Mouse (Mus musculus): ENCODE results near the gene 4933425L06Rik. TPM values are rescaled to one million over a fixed set of nuclear protein-coding genes. Genes with fewer than 3 reads are reported as not detected.

4933425L06Rik gene
- polyA plus RNA-seq, 1 experiment from 2014 or later: not detected

DNA sequence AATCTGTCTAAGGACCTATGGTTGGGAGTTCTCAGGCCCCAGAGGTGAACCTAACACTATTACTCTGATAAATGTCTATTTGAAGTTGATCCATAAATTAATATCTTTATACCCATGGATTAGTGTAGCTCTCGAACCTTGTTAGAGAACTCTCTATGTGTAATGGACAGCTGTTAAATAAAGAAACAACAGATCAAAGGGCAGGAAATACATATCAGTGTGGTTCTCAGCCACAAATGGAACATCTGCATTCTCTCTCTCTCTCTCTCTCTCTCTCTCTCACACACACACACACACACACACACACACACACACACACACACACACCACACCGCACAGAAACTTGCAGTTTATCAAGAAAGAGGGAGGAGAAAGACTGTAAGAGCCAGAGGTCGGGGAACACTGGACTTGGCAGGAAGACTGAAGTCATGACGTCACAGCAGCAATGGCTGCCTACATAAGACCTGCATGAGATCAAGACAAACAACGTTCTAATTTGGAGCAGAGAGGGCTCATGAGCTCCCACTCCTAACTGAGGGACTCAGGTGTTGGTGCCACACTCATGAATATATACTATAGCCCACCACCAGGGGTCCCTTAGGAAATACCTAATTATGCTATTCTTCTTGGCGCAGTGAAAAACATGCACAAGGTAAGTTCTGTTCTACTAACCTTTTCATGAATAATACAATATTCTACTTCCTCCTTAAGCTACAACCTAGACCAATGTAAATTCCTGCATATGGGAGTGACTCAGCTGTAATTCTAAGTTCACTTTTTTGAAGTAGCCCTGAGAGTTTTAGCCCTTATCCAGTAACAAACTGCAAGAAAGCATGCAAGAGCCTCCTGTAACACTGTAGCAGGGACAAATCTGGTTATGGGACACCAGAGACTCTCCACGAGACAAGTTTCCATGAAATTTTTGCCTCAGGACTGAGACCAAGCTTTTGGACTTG lies 14.8 kb upstream of the 4933425L06Rik start:
- no peaks in the 10 kb centered on the region for H3K27me3 ChIP-seq
- no peak overlapping the region for H3K4me3 ChIP-seq (replicated peaks)
- H3K9me3 ChIP-seq: no peaks in the 10 kb centered on the region
- 76% methylated on average over 6 of the region's 7 CpGs for WGBS
- H3K36me3 ChIP-seq: no peaks in the 10 kb centered on the region
- no peak overlapping the region for H3K27ac ChIP-seq
- H3K4me1 ChIP-seq (replicated peaks): no peaks in the 10 kb centered on the region
- ATAC-seq: no peak
- no peak overlapping the region for H3K9ac ChIP-seq (replicated peaks)
- no peak overlapping the region for H3K4me2 ChIP-seq (replicated peaks)

DNA sequence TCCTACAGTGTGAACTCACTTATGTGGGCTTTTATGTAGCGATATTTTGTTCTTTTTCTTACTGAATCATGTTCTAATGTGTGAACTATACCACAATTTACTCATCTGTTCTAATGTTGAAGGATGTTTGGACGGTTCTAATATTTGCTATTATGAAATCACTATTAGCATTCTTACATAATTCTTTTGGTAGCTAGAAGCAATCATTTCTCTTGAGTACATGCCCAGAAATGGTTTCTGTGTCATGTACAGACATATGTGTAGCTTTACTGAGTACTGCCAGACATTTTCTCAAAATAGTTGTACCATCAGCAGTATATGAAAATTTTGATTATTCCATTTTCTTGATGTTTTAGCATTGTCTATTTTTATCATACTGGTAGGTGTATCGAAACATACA lies 7.4 kb downstream of the 4933425L06Rik start:
- ATAC-seq: no peak
- no peaks in the 10 kb centered on the region for H3K27me3 ChIP-seq
- no peaks in the 10 kb centered on the region for H3K4me1 ChIP-seq (replicated peaks)
- no peak overlapping the region for H3K4me2 ChIP-seq (replicated peaks)
- no peaks in the 10 kb centered on the region for H3K36me3 ChIP-seq
- WGBS: 96% methylated on average over 3 of the region's 3 CpGs
- no peaks in the 10 kb centered on the region for H3K9me3 ChIP-seq
- H3K27ac ChIP-seq: no peak overlapping the region
- H3K4me3 ChIP-seq (replicated peaks): no peak overlapping the region
- H3K9ac ChIP-seq (replicated peaks): no peak overlapping the region

DNA sequence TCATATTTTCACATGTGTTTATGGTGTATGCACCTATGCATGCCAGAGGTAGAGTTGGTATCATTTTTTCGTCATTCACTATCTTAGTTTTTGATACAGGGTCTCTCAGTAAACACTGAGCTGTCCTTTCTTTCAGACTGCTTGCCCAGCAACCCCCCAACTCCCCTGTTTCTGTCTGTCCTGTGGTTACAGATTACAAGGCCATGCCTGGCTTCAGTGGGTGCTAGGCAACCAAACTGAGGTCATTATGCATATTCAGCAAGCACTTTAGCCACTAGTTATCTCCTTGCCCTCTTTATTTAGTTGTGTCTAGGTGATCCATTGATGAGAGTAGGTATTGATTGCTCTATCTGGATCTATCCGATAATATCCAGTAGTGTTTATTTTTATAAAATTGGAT lies 14.4 kb downstream of the 4933425L06Rik start:
- no peak overlapping the region for H3K27ac ChIP-seq
- 79% methylated on average over 2 of the region's 2 CpGs for WGBS
- no peak for ATAC-seq
- no peaks in the 10 kb centered on the region for H3K4me1 ChIP-seq (replicated peaks)
- H3K9me3 ChIP-seq: no peaks in the 10 kb centered on the region
- H3K4me2 ChIP-seq (replicated peaks): no peak overlapping the region
- H3K36me3 ChIP-seq: no peaks in the 10 kb centered on the region
- H3K4me3 ChIP-seq (replicated peaks): no peak overlapping the region
- no peak overlapping the region for H3K9ac ChIP-seq (replicated peaks)
- no peaks in the 10 kb centered on the region for H3K27me3 ChIP-seq

DNA sequence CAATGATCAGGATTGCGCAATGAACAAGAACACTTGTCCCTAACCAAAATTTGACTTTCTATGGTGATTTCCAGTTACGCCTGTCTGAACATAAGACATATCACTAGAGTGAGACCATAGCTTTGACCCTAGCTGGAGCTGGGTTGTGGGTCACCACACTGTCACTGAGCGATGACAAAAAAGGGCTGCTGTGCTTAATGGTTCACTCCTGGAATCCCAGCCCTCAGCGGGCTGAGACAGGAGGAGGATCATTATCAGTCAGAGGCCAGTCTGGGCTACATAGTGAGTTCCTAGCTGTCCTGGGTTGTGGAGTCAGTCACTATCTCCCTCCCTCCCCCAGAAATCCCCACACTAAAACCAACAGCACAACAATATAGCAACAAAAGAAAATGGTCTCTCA lies 18.8 kb downstream of the 4933425L06Rik start:
- Histone ChIP-seq H3K27ac (no peak overlapping the region), H3K27me3 (no peaks in the 10 kb centered on the region), H3K36me3 (no peaks in the 10 kb centered on the region), H3K4me3 (replicated peaks) (no peak overlapping the region), H3K4me1 (replicated peaks) (no peaks in the 10 kb centered on the region), H3K4me2 (replicated peaks) (no peak overlapping the region), H3K9ac (replicated peaks) (no peak overlapping the region), H3K9me3 (no peaks in the 10 kb centered on the region)
- no peak for ATAC-seq
- WGBS: 72% methylated on average over 4 of the region's 4 CpGs

DNA sequence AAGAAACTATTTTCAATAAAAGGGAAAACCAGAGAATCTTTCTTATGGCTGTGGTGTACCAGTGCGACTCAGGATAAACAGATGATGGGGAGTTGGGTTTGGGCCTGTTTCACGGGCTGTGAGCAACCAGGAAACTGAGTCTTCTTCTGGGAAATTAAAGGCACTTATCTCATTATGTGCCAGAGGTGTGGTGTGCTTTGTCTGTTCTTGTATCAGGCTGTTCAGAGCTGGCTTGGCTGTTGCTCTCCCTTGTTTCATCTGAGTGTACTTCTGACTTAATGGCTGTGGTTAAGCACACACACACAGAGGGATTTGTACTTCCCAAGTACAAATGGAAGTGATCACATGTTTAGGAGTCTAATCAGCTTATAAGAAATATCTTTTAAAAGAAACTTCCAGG lies 22.5 kb downstream of the 4933425L06Rik start:
- Histone ChIP-seq H3K4me1 (replicated peaks) (no peaks in the 10 kb centered on the region), H3K27ac (no peak overlapping the region), H3K27me3 (no peaks in the 10 kb centered on the region), H3K4me2 (replicated peaks) (no peak overlapping the region), H3K4me3 (replicated peaks) (no peak overlapping the region), H3K9ac (replicated peaks) (no peak overlapping the region), H3K36me3 (no peaks in the 10 kb centered on the region), H3K9me3 (no peaks in the 10 kb centered on the region)
- ATAC-seq: no peak
- WGBS: 87% methylated on average over 2 of the region's 2 CpGs

DNA sequence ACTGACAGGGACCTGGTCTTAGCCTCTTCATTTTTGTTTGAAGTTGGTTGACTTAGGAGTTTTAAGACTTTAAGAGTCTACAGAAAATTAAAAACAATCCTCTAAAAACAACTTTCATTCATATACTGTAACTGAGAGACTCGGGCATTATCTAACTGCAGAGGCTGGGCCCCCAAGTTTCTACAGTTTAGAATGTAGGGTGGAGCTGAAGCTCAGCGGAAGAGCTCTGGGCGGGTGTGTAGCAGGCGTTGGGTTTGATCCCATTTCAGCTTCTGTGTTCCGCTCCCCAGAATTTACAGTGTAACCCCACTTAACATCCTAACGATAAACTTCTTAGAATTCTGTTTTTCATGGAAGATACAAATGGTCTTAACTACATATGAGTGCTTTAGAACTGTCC lies 29.7 kb downstream of the 4933425L06Rik start:
- Histone ChIP-seq H3K4me3 (replicated peaks) (no peak overlapping the region), H3K9ac (replicated peaks) (no peak overlapping the region), H3K4me1 (replicated peaks) (no peaks in the 10 kb centered on the region), H3K27me3 (no peaks in the 10 kb centered on the region), H3K27ac (no peak overlapping the region), H3K36me3 (no peaks in the 10 kb centered on the region), H3K9me3 (no peaks in the 10 kb centered on the region), H3K4me2 (replicated peaks) (no peak overlapping the region)
- no peak for ATAC-seq
- 93% methylated on average over 6 of the region's 6 CpGs for WGBS

DNA sequence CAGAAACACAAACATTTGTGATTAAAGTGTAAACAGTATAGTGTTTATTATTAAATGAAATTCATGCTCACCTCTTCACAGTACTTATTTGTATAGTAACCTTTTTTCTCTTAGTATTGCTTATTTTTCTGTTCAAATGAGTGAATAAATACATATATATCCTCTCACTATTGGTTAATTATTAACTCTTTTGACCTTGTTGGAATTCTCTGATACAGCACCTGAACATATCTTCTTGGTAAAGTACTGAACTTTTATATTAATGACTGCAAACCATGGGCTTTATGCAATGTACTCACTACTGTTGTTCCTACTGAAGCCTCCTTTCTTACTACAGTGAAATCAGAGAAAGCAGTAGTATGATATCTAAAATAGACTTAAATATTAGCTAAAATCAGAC lies 39.7 kb downstream of the 4933425L06Rik start:
- no peak overlapping the region for H3K4me3 ChIP-seq (replicated peaks)
- H3K4me2 ChIP-seq (replicated peaks): no peak overlapping the region
- H3K27me3 ChIP-seq: no peaks in the 10 kb centered on the region
- no peaks in the 10 kb centered on the region for H3K4me1 ChIP-seq (replicated peaks)
- no peaks in the 10 kb centered on the region for H3K9me3 ChIP-seq
- no peak overlapping the region for H3K9ac ChIP-seq (replicated peaks)
- H3K27ac ChIP-seq: no peak overlapping the region
- no peak for ATAC-seq
- H3K36me3 ChIP-seq: no peaks in the 10 kb centered on the region

DNA sequence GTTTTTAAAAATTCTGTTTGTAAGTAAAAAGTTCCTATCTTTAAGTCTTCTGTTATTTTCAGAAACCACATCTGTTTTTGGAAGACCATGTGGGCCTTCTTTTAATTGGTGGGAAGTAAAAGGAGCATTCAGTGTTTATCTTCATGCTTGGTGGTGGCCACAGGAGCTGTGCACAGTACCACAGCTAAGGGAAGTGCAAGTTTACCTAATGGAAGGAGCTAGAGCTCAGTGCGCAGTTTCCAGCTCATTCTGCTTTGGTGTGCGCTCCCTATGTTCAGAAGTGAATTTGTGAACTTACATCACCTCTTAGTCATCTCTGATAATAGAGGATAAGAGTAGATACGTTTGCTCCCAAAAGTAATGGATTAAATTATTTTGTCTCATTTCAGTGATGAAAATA lies 40.2 kb downstream of the 4933425L06Rik start:
- WGBS: 87% methylated on average over 3 of the region's 3 CpGs
- Histone ChIP-seq H3K27me3 (no peaks in the 10 kb centered on the region), H3K27ac (no peak overlapping the region), H3K4me3 (replicated peaks) (no peak overlapping the region), H3K9me3 (no peaks in the 10 kb centered on the region), H3K9ac (replicated peaks) (no peak overlapping the region), H3K36me3 (no peaks in the 10 kb centered on the region), H3K4me1 (replicated peaks) (no peaks in the 10 kb centered on the region), H3K4me2 (replicated peaks) (no peak overlapping the region)
- no peak for ATAC-seq

DNA sequence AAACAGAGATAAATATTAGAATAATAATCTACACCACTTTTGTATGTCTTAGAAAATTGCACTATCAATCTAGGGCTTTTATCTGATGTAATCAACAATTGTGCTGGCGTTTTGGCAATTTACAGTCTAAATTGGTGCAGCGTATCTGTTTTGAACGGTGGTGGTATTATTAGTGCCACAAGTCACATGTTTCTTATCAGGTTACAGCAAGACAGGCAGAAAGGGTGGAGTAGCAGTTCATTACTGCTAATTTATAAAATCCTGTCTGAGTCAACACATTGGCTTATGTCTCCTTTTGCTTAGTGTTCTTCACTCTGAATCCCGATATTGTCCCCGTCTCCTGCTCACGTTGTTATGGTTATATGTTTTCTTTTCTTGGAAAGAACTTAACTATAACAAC lies 48.2 kb downstream of the 4933425L06Rik start:
- H3K4me2 ChIP-seq (replicated peaks): no peak overlapping the region
- no peaks in the 10 kb centered on the region for H3K27me3 ChIP-seq
- no peaks in the 10 kb centered on the region for H3K36me3 ChIP-seq
- H3K9ac ChIP-seq (replicated peaks): no peak overlapping the region
- H3K4me3 ChIP-seq (replicated peaks): no peak overlapping the region
- 84% methylated on average over 6 of the region's 6 CpGs for WGBS
- no peak for ATAC-seq
- H3K27ac ChIP-seq: no peak overlapping the region
- no peaks in the 10 kb centered on the region for H3K4me1 ChIP-seq (replicated peaks)
- H3K9me3 ChIP-seq: no peaks in the 10 kb centered on the region

DNA sequence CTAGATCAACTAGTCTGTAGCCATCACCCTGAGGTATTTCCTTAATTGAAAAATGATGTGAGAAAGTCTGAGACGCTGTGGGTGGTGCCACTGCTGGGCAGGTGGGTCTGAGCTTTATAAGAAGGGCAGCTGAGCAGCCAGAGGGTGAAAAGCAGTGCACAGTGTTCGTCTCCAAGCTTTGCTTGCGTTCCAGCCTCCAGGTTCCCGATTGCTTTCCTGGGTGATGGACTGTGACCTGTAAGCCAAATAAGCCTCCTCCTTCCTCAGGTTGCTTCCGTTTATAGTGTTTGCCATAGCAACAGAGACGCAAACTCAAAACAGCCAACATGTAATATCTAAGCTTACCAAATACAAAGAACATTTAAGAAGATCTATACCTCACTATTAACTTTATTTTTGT lies 50.4 kb downstream of the 4933425L06Rik start:
- WGBS: 75% methylated on average over 6 of the region's 6 CpGs
- Histone ChIP-seq H3K27ac (no peak overlapping the region), H3K27me3 (no peaks in the 10 kb centered on the region)

DNA sequence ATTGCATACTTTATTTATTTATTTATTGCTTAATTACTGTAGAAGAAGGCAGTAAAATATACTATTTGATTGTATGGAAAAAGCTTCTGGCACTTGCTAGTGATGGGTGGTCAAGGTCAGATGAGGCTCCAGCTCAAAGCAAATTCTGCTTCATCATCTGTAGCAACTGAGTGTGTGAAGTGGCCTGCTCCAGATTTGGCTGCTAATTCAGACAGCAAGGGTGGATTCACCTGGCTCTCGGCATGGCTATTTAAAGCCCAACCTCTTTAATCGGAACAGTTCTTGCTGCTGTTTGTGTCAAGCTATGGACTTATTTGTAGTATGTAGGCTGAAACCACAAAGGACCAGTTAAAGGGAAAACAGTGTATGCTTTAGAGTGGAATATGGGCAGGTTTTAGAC lies 50.9 kb downstream of the 4933425L06Rik start:
- 83% methylated on average over 2 of the region's 2 CpGs for WGBS
- no peaks in the 10 kb centered on the region for H3K4me1 ChIP-seq (replicated peaks)

More for the DNA sequence above, 50.4 kb downstream of the 4933425L06Rik start:
- Histone ChIP-seq H3K4me3 (replicated peaks) (no peak overlapping the region), H3K9ac (replicated peaks) (no peak overlapping the region), H3K4me2 (replicated peaks) (no peak overlapping the region), H3K36me3 (no peaks in the 10 kb centered on the region), H3K4me1 (replicated peaks) (no peaks in the 10 kb centered on the region), H3K9me3 (no peaks in the 10 kb centered on the region)
- no peak for ATAC-seq

DNA sequence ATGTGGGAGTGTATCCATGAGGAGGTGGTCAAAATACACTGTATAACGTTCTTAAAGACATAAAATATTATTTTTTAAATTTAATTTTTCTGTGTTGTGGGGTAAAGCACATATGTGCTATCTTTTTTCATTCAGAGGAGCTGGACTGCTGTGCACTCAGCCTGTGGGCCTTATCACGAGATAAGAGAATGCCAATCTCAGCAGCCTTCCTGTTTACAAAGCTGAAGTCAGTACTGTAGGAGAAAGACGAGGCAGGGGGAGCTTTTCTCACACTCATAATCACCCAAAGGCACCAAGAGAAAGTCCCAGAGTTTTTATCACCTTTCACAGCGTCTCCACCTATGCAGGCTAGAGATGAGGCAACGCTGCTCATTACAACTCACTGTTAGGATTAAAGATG lies 52.5 kb downstream of the 4933425L06Rik start:
- WGBS: 76% methylated on average over 5 of the region's 5 CpGs
- H3K36me3 ChIP-seq: no peaks in the 10 kb centered on the region
- H3K27ac ChIP-seq: no peak overlapping the region
- ATAC-seq: no peak
- no peak overlapping the region for H3K4me3 ChIP-seq (replicated peaks)
- no peak overlapping the region for H3K4me2 ChIP-seq (replicated peaks)
- no peaks in the 10 kb centered on the region for H3K9me3 ChIP-seq
- no peaks in the 10 kb centered on the region for H3K4me1 ChIP-seq (replicated peaks)
- H3K9ac ChIP-seq (replicated peaks): no peak overlapping the region
- no peaks in the 10 kb centered on the region for H3K27me3 ChIP-seq

More for the DNA sequence above, 50.9 kb downstream of the 4933425L06Rik start:
- Histone ChIP-seq H3K4me3 (replicated peaks) (no peak overlapping the region), H3K4me2 (replicated peaks) (no peak overlapping the region), H3K9ac (replicated peaks) (no peak overlapping the region), H3K27ac (no peak overlapping the region), H3K27me3 (no peaks in the 10 kb centered on the region), H3K9me3 (no peaks in the 10 kb centered on the region), H3K36me3 (no peaks in the 10 kb centered on the region)
- no peak for ATAC-seq

DNA sequence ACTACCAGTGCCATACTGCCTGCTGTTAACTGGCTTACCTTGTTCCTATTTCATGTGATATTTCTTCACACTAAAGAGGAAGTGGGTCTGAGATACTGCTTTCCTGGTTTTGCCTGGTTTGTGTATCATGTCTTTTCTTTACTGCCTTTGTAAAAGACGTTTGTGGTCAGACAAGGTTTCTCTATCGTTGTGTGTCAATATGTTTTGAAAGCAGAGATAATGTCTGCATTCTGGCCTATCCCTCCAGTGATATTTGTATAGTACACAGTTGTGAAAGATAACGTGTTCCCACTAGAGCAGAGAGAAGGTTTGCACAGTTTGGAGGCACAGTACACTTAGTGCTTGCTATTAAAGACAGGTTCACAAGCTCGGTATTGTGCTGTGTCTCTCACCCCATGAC lies 58.0 kb downstream of the 4933425L06Rik start:
- Histone ChIP-seq H3K9ac (replicated peaks) (no peak overlapping the region), H3K4me1 (replicated peaks) (no peaks in the 10 kb centered on the region), H3K27me3 (no peaks in the 10 kb centered on the region), H3K4me3 (replicated peaks) (no peak overlapping the region), H3K9me3 (no peaks in the 10 kb centered on the region), H3K4me2 (replicated peaks) (no peak overlapping the region), H3K27ac (no peak overlapping the region), H3K36me3 (no peaks in the 10 kb centered on the region)
- WGBS: 85% methylated on average over 4 of the region's 4 CpGs
- ATAC-seq: no peak
